Mouse (Mus musculus) thymus, postnatal 25 days (tissue): ENCODE measurements at regions not wholly inside any gene's neighbourhood (a gene's known extent, or its start where the extent isn't known, plus 50 kb on each side); places are given as distances from the start of the nearest gene placed in this dataset.

Experiments used
- DNase-seq: peaks from one replicate; pipeline ENCODE4 v3.0.0; 2022

GRCm38 (mm10) chr9:63087195-63087594 lies 61.6 kb downstream of the Skor1 start:
- no peak for DNase-seq

GRCm38 (mm10) chr9:63086671-63087070 lies 62.1 kb downstream of the Skor1 start:
- no peak for DNase-seq

GRCm38 (mm10) chr9:63082830-63083229 lies 65.9 kb downstream of the Skor1 start:
- no peak for DNase-seq

GRCm38 (mm10) chr9:63082311-63082710 lies 66.5 kb downstream of the Skor1 start:
- no peak for DNase-seq

- DNase-seq = no peak
Measured at GRCm38 (mm10) chr9:63080406-63080805, 68.4 kb downstream of the Skor1 start.

DNA sequence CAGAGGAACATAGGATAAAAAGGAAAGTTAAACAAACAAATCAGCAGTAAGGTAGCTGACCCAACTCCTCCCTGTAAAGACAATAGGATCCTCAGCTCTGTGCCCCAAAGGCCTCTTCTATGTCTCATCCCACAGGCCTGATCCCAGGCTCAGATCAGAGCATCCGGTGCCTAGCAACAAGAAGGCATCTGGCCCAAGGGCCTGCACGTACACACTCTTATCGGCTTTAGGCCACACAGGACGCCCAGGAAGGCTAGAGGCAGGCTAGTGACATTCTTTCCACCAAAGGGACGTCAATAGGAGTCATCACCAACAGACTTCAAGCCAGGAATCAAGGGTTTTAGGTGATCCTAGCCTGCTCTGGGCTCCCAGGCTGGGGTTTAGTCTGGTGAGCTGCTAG lies 73.5 kb downstream of the Skor1 start:
- DNase-seq = no peak

GRCm38 (mm10) chr9:63074803-63075202 lies 74.0 kb downstream of the Skor1 start:
- no peak for DNase-seq

GRCm38 (mm10) chr9:63074023-63074750 lies 74.6 kb downstream of the Skor1 start:
- DNase-seq = peak; percentile 8

DNA sequence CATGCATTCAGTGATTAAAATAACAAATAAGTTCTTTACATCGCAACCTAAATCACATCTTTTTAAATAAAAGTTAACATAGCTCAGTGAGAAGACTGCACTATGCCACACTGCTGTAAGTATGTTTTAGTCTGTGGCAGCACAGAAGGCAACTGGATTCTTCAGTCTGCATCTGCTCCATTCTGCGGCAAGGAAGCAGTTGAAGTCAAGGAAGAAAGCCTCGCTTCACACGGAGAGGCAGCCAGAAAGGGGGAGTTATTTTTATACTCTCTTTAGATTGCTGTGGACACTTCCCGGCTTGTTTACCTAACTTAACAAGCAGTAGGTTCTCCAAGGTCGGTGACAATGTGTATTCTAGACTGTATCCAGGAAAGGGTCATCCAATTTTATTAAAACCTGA lies 77.7 kb downstream of the Skor1 start:
- no peak for DNase-seq

GRCm38 (mm10) chr9:63069919-63070318 lies 78.8 kb downstream of the Skor1 start:
- no peak for DNase-seq

DNA sequence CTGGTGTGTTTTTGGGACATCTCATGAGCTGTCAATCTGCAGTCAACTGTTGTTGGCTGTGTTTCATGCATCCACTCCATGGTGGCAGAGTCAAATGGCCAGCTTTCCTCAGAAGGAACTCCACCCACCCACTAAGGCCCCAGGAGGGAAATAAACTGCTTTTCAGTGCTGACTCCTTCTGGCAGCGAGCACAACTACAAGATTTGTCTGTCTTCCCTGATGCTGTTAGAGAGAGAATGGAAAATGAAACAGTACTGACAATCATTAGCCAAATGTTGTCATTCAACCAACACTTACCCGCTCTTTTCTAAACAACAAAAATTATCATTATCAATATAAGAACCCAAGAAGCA lies 79.3 kb upstream of the Pias1 start:
- no peak for DNase-seq

- DNase-seq = no peak
Measured at GRCm38 (mm10) chr9:63066384-63067053, 78.8 kb upstream of the Pias1 start.

- no peak for DNase-seq
Measured at GRCm38 (mm10) chr9:63063525-63063924, 75.8 kb upstream of the Pias1 start.

DNA sequence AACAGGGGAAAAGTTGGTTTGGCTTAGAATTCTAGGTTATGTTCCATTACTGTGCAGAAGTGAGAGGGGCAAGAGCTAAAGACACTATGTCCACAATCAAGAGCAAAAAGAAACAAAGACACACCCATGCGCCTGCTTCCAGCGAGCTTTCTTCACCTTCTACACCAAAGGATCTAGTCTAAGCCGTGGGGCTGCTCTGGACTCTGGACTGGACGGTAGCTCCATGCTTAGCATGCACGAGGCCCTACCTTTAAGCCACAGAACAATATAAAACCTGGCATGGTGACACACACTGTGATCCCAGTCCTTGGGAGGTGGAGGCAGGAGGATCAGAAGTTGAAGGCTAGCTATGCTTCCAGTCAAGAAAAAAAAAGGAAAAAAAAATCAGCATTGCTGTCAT lies 73.0 kb upstream of the Pias1 start:
- no peak for DNase-seq

DNA sequence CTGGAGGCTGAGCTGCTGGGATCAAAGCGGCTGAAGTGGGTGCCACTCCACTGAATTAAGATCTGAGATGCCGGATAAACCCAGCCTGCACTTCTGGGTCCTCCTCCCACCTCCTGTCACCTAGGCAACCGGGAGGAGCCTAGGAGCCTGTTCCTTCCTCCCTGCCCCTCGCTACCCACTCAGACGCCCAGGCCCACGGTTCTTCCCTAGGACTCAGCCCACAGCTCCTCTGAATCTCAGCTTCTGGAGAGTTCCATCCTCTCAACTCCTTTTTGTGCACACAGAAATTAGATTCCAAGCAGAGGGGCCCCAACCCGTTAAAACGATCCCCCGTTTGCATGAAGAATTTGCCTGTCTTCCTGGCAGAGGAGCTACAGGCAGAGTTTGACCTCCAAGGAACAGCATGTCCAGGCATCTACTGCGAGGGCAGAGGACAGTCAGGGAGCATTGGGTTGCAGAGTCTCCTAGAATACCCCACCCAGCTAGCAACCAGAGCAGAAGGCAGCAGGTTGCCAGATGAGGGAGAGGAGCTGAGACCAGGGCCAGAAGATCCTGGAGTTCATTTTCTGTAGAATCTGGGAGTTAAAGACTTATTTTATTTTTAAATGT lies 71.6 kb upstream of the Pias1 start:
- peak; percentile 17 for DNase-seq

- DNase-seq = no peak
Measured at GRCm38 (mm10) chr9:63058506-63059233, 70.9 kb upstream of the Pias1 start.

DNA sequence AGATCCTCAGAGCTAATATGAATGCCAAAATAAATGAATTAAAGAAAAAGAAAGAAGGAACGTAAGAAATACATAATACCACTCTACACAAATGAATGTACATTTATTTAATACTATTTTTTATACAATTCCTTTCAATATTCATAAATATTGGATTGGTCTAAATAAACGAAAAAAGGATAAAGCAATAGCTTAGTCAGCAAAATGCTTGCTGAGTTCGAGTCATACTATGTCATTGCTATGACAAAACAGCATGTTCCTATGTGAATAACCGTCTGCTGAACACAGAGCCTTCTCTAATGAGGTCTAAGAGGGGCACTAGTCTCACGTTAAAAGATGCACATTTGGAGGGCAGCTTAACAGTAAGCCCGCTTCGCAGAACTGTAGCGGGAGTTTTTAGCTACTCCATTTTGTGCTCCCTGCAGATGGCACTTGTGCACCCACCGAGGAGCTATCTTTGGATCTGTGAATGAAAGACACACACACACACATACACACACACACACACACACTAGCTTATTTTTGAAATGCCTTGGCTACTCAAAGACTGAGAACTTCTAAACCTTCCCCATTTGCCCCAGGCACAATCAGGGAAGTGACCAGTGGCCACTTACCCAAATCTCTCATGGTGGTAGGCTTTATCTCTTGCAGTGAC lies 69.1 kb upstream of the Pias1 start:
- no peak for DNase-seq

GRCm38 (mm10) chr9:63052181-63052580 lies 64.5 kb upstream of the Pias1 start:
- DNase-seq = no peak

- DNase-seq = no peak
Measured at GRCm38 (mm10) chr9:63051631-63052030, 63.9 kb upstream of the Pias1 start.

DNA sequence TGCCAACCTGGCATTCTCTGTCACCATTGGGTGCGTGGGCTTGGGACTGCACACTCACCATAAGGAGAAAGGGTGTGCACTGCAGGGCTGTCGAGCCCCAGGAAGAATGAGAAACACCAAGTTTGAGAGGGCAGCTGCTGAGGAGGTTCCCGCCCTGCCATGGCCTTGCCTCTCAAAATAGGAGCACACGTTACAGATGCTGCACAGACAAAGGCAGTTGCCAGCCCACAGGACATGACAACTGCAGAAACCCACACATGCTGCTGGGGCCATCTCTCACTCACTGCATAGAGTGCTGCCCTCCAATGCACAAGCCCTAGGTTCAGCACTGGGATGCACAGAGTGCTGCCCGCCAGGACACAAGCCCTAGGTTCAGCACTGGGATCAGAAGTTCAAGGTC lies 61.6 kb upstream of the Pias1 start:
- DNase-seq = no peak

- DNase-seq = no peak
Measured at GRCm38 (mm10) chr9:63046981-63047380, 59.3 kb upstream of the Pias1 start.

GRCm38 (mm10) chr9:63045531-63045930 lies 57.8 kb upstream of the Pias1 start:
- DNase-seq = no peak

GRCm38 (mm10) chr9:63043304-63043703 lies 55.6 kb upstream of the Pias1 start:
- DNase-seq = no peak
